Mouse (Mus musculus): ENCODE results near the gene Sco1.

DNA sequence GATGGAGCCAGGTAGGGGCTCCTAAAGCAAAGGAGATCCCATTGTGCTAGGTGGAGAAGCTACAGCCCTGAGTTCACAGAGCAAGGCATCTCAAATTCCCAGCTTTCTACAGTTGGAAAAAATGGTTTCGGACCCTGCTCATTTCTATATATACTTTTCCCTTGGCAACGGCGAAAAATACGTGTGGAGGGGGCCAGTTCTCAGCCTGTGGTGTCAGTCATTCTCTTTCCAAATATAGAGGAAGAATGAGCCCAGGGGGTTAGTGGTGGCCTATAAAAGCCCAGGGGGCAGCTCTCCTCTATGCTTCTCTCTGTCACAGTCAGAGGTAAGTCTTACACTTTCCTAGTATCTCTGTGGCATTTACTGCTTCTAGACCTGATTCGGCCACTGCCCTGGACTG, 25.5 kb downstream of the Sco1 start, which contains the start of gene Myh3:
- TF ChIP-seq CTCF (IDR thresholded peaks at IDR 0.05; ENCODE audit: control insufficient read depth, insufficient read depth, low read length) (no peak), POLR2A (IDR thresholded peaks at IDR 0.05; ENCODE audit: borderline replicate concordance, control insufficient read depth, low read depth, low read length) (no peak)
